Mouse (Mus musculus) gastrocnemius, adult 2 months (tissue): ENCODE results near the gene Scaper. TPM values are rescaled to one million over a fixed set of nuclear protein-coding genes. Genes with fewer than 3 reads are reported as not detected.

Source experiments
- DNase-seq: peaks from one replicate; pipeline ENCODE4 v3.0.0; 2022
- H3K27ac ChIP-seq: fragments of 200-600 bp; 2 replicates; pipeline ENCODE4 v1.8.1; 2022; ENCODE audit warnings: mild to moderate bottlenecking
- H3K4me3 ChIP-seq: fragments of 200-600 bp; 2 replicates; pipeline ENCODE4 v1.8.1; 2022; ENCODE audit warnings: mild to moderate bottlenecking, moderate library complexity
- CTCF ChIP-seq: fragments of 200-600 bp; IDR thresholded peaks from 2 replicates; pipeline ENCODE4 v1.8.1; 2022; ENCODE audit warnings: antibody characterized with exemption, mild to moderate bottlenecking, moderate library complexity
- intact Hi-C: fragments of 180-260 bp; cut with DNase I; formaldehyde crosslinking; loops from one replicate; pipeline ENCODE4 v1.15.1; 2025
- total RNA-seq, 2 experiments: library from RNA; stranded (reverse); gene quantifications; 2 replicates each; pipeline ENCODE4 v1.2.3; 2021

The Scaper gene
- total RNA-seq, 2 experiments from 2014 or later = 8.2 to 9.0 TPM

GRCm38 (mm10) chr9:55510651-55511235 lies 427.2 kb downstream of the Scaper start:
- TF ChIP-seq CTCF = no peak
- DNase-seq = no peak
- H3K4me3 ChIP-seq = peak overlapping the region; percentile 96
- intact Hi-C loops = no loop called here
- peak overlapping the region; percentile 99 for H3K27ac ChIP-seq

DNA sequence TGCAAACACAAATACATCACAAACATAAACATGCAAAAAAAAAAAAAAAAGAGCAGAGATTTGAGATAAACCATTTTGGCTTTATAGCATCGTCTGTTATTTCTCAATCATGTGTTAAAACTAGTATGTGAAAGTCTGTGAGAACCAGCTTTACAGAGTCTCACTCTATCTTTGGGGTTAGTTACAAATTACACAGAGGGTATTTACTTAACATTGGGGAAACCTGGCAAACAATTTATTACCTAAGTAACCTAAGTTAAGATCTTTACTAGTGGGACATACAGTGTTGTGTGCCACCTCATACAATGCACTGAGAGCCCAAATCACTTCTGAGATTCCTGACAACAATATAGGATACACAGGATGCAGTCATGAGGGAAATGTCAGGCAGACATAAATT lies 428.2 kb downstream of the Scaper start:
- H3K4me3 ChIP-seq = peak overlapping the region; percentile 21
- H3K27ac ChIP-seq = peak overlapping the region; percentile 77
- DNase-seq = no peak
- no peak for TF ChIP-seq CTCF
- intact Hi-C loops = no loop called here

GRCm38 (mm10) chr9:55508701-55509100 lies 429.2 kb downstream of the Scaper start:
- no peak for TF ChIP-seq CTCF
- peak overlapping the region; percentile 77 for H3K27ac ChIP-seq
- H3K4me3 ChIP-seq = peak overlapping the region; percentile 21
- peak; percentile 31 for DNase-seq
- intact Hi-C loops = no loop called here

DNA sequence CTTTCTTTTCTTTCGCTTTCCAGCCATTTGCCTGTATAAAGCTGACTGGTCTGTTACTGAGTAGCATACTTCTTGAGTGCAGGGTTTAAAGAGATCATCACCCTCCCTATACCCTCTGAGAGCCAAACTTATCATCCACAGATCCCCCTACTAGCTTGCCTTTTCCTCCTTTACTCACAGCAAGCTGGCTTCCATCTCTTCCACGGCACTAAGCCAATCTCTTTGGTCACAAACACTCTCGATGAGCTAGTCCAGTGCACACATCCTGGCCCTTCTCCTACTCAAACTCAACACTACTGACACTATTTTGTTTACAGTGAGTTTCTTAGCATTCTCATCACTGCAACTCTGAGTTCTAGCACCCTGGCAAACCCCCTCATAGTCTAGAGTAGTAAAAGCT lies 430.0 kb downstream of the Scaper start:
- no peak for TF ChIP-seq CTCF
- peak overlapping the region; percentile 21; the same call in 1 of the 2 replicates for H3K4me3 ChIP-seq
- H3K27ac ChIP-seq = peak overlapping the region; percentile 77
- DNase-seq = peak; percentile 48
- intact Hi-C loops = no loop called here

Other genes with a start within 250 kb of the Scaper start
- not detected for gene 4930563M21Rik, start 72.4 kb upstream of the Scaper start, total RNA-seq
- 10 to 100 TPM; 18.0 to 21.8 TPM for gene Rcn2, start 103.7 kb upstream of the Scaper start, total RNA-seq
- 1 to 10 TPM in 1 of 2 experiments, under 1 TPM in 1; 0.77 to 1.1 TPM for gene Pstpip1, start 151.8 kb upstream of the Scaper start, total RNA-seq
- 100 to 1,000 TPM in 1 of 2 experiments, 10 to 100 TPM in 1; 86.1 to 122 TPM for gene Tspan3, start 227.4 kb upstream of the Scaper start, total RNA-seq